8 mouse cellular contexts compared by ENCODE assay signal in the genomic region with DNA sequence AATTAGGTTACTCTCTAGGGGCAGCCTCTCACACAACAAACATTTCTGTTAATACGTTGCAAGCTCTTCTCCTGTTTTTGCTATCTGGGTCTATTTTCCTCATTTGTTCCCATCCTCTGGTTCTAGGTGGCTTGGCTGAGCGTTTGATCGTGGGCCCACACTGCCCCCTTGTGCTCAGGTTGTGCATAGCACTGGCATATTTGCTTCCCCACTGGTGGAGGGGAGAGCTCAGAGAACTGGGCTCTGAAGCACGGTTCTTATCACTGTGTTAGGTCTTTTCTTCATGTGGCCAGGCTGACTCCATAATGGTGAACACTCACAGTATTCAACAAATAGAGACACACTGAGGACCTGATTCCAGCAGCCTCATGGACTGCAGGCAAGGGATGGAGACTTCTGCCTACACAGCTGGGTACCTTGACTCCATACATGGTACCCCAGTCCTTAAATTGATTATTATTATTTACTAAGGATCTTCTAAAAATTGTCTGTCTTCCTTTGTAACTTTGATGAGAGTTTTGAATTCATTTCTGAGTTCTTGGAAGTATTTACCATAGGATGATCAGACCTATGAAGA. TPM values are rescaled to one million over a fixed set of nuclear protein-coding genes. Genes with fewer than 3 reads are reported as not detected.
DNase-seq lines count a peak whose midpoint lies in the region; ATAC-seq lines count a peak whose summit lies in the region.

No protein-coding gene starts in this region.

- H3K27ac ChIP-seq in forebrain, embryonic 16.5 days (ENCODE audit: low read length), result no peak overlapping the region

- H3K36me3 ChIP-seq in forebrain, embryonic 16.5 days (ENCODE audit: control insufficient read depth, insufficient read depth), result no peaks in the 10 kb centered on the region

- ATAC-seq in cerebellum, adult (ENCODE audit: insufficient number of reproducible peaks, low FRiP score, low TSS enrichment), result peak; percentile 73
- peak; percentile 88 for ATAC-seq in forebrain, embryonic 16.5 days
- peak; percentile 84 to 92 for ATAC-seq in hematopoietic stem cell, adult 5-6 weeks (replicated peaks in 1 of 2; ENCODE audit: insufficient read depth in 1 of 2, low FRiP score in 2 of 2, low TSS enrichment in 1 of 2, low read depth in 1 of 2, poor library complexity in 2 of 2, severe bottlenecking in 2 of 2)

- H3K4me3 ChIP-seq in forebrain, embryonic 16.5 days (replicated peaks; ENCODE audit: low read length), result no peak overlapping the region

- H3K4me2 ChIP-seq in forebrain, embryonic 16.5 days (ENCODE audit: low read length), result no peak overlapping the region

- peak; percentile 46 for DNase-seq in ES-CJ7 (ENCODE audit: low read depth, low spot score)
- DNase-seq in layer of hippocampus, adult 8-10 months (ENCODE audit: low spot score in 2 of 2), result peak; percentile 66 to 85
- peak; percentile 83 for DNase-seq in lung, postnatal 14 days
- DNase-seq in retina, postnatal 1 day, result peak; percentile 70
- DNase-seq in thymus, postnatal 4 days, result peak; percentile 75

- WGBS in forebrain, embryonic 16.5 days, result 5% methylated on average over 4 of the region's 4 CpGs

- H3K27me3 ChIP-seq in forebrain, embryonic 16.5 days (replicated peaks; ENCODE audit: control insufficient read depth, insufficient read depth, low read length), result no peaks in the 10 kb centered on the region

- H3K9me3 ChIP-seq in forebrain, embryonic 16.5 days (ENCODE audit: control insufficient read depth, low read length), result no peaks in the 10 kb centered on the region

- H3K4me1 ChIP-seq in forebrain, embryonic 16.5 days (replicated peaks; ENCODE audit: control insufficient read depth, insufficient read depth, low read length), result no peaks in the 10 kb centered on the region

- H3K9ac ChIP-seq in forebrain, embryonic 16.5 days (replicated peaks; ENCODE audit: low read depth, low read length), result no peak overlapping the region

RNA-seq across cellular contexts. Expression of gene Lrrc55, which starts 49.6 kb away (rescaled TPM):
- 12.3 and 14.9 TPM in 2 replicates for polyA plus RNA-seq in forebrain, embryonic 16.5 days (2015; fragmentation: Nextera tagmentation; extraction: Ambion mirVana)
- not detected in 2 replicates for total RNA-seq in hematopoietic stem cell, adult 5-6 weeks (2017)
- 10 to 100 TPM; 15.3 to 19.1 (median 16.6) TPM for total RNA-seq in layer of hippocampus, adult 8-10 months (2022)

Comparison
In these comparisons a context has a peak if more than half of its experiments do, and no peak if none do; other contexts are left out.
1. RNA of gene Lrrc55, which starts 49.6 kb away (total RNA-seq): 15.3 to 19.1 TPM in layer of hippocampus, adult 8-10 months; not detected in hematopoietic stem cell, adult 5-6 weeks; every median in the first group is over 10 times any median in the second.
2. Peak in every context shown above with its lines, with median percentiles within 50 percentile points of each other: DNase-seq and ATAC-seq.